Mouse (Mus musculus) lung, postnatal 10 days (tissue): ENCODE results near the gene Phospho2.

Source experiments
- DNase-seq: peaks from one replicate; pipeline ENCODE4 v3.0.0; 2021

Gene Phospho2

GRCm38 (mm10) chr2:69825898-69826297, 36.5 kb downstream of the Phospho2 start:
- DNase-seq, result no peak

- peak; percentile 59 for DNase-seq
Observed at GRCm38 (mm10) chr2:69826380-69826779, 37.0 kb downstream of the Phospho2 start.

GRCm38 (mm10) chr2:69828031-69828430, 38.6 kb downstream of the Phospho2 start:
- DNase-seq, result no peak

- no peak for DNase-seq
Observed at GRCm38 (mm10) chr2:69829680-69830079, 40.3 kb downstream of the Phospho2 start.

GRCm38 (mm10) chr2:69830116-69830515, 40.7 kb downstream of the Phospho2 start:
- no peak for DNase-seq

- no peak for DNase-seq
Observed at GRCm38 (mm10) chr2:69837244-69837967, 48.0 kb downstream of the Phospho2 start.

GRCm38 (mm10) chr2:69837996-69838395, 48.6 kb downstream of the Phospho2 start:
- no peak for DNase-seq

GRCm38 (mm10) chr2:69838707-69839106, 49.3 kb downstream of the Phospho2 start:
- DNase-seq, result no peak

- no peak for DNase-seq
Observed at GRCm38 (mm10) chr2:69840261-69840660, 50.8 kb downstream of the Phospho2 start.

- peak; percentile 74 for DNase-seq
Observed at GRCm38 (mm10) chr2:69849215-69849614, 59.8 kb downstream of the Phospho2 start.
